Mouse (Mus musculus) adrenal gland, adult 2 months (tissue): Measurements from ENCODE around the gene Adamtsl5. TPM values are rescaled to one million over a fixed set of nuclear protein-coding genes. Genes with fewer than 3 reads are reported as not detected.
A peak's percentile ranks its signal among the peaks of the same experiment; 100 is the strongest.

ENCODE experiments used
- DNase-seq: peaks from one replicate; pipeline ENCODE4 v3.0.0; 2021
- polyA plus RNA-seq: library from polyadenylated mRNA; depleted of rRNA; stranded (reverse); fragments of >200 nt; gene quantifications from 2 replicates; pipeline ENCODE4 v1.2.3, GENCODE M21; 2012
- total RNA-seq, 2 experiments: library from RNA; stranded (reverse); gene quantifications; 2 replicates each; pipeline ENCODE4 v1.2.3; 2021

The Adamtsl5 gene
- total and polyA plus RNA-seq, 3 experiments = 8.0 to 35.1 (median 10.3) TPM

- no peak for DNase-seq
These were observed 27.1 kb downstream of the Adamtsl5 start for GRCm38 (mm10) chr10:80321014-80321669.

- peak; percentile 93 for DNase-seq
These were observed 27.9 kb downstream of the Adamtsl5 start, which contains the start of gene 2310011J03Rik for GRCm38 (mm10) chr10:80320340-80320760. Gene 2310011J03Rik, minus strand, starts transcription at chr10:80320537.

GRCm38 (mm10) chr10:80317011-80317410 lies 31.2 kb downstream of the Adamtsl5 start:
- DNase-seq = no peak

GRCm38 (mm10) chr10:80316359-80316781 lies 31.8 kb downstream of the Adamtsl5 start:
- DNase-seq = no peak

GRCm38 (mm10) chr10:80315315-80315714 lies 32.9 kb downstream of the Adamtsl5 start:
- no peak for DNase-seq

- no peak for DNase-seq
These were observed 33.7 kb downstream of the Adamtsl5 start for GRCm38 (mm10) chr10:80314494-80315001.

GRCm38 (mm10) chr10:80313627-80314201 lies 34.5 kb downstream of the Adamtsl5 start:
- no peak for DNase-seq

- no peak for DNase-seq
These were observed 35.4 kb downstream of the Adamtsl5 start for GRCm38 (mm10) chr10:80312586-80313504.

- DNase-seq = no peak
These were observed 36.7 kb downstream of the Adamtsl5 start for GRCm38 (mm10) chr10:80311560-80311959.

- DNase-seq = no peak
These were observed 43.4 kb downstream of the Adamtsl5 start for GRCm38 (mm10) chr10:80304862-80305261.

GRCm38 (mm10) chr10:80304458-80304857 lies 43.8 kb downstream of the Adamtsl5 start:
- no peak for DNase-seq

GRCm38 (mm10) chr10:80302471-80302881 lies 45.7 kb downstream of the Adamtsl5 start:
- peak; percentile 78 for DNase-seq

GRCm38 (mm10) chr10:80302082-80302355 lies 46.2 kb downstream of the Adamtsl5 start:
- DNase-seq = no peak

- DNase-seq = no peak
These were observed 46.7 kb downstream of the Adamtsl5 start for GRCm38 (mm10) chr10:80301256-80302081.

GRCm38 (mm10) chr10:80300672-80301181 lies 47.5 kb downstream of the Adamtsl5 start:
- no peak for DNase-seq

GRCm38 (mm10) chr10:80299824-80300223 lies 48.4 kb downstream of the Adamtsl5 start:
- DNase-seq = no peak

- no peak for DNase-seq
These were observed 48.9 kb downstream of the Adamtsl5 start for GRCm38 (mm10) chr10:80299301-80299700.

GRCm38 (mm10) chr10:80298571-80299281 lies 49.5 kb downstream of the Adamtsl5 start:
- no peak for DNase-seq

GRCm38 (mm10) chr10:80297526-80298133 lies 50.6 kb downstream of the Adamtsl5 start:
- no peak for DNase-seq

- no peak for DNase-seq
These were observed 51.4 kb downstream of the Adamtsl5 start for GRCm38 (mm10) chr10:80296824-80297223.
